Mouse (Mus musculus): ENCODE measurements around the gene Dcaf10.

The Dcaf10 gene

DNA sequence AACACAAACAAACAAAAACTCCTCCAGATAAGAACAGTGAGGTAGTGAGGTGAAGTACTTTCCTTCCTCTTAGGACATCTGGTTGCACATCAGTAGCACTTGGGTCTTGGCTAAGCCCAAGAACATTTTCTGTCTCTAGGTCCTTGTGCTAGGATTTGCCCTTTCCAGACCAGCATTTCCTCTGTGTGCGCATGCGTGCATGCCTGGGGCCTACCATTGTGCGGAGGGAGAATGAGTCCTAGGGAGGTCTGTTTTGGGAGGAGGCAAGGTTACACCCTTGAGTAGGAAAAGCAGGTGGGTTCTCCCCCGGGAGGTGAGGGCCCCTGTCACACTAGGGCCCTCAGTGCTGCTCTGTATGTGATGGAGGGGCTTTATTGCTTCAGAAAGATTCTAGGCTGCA, 77.2 kb downstream of the Dcaf10 start:
- DNase-seq (ENCODE audit: low spot score in 2 of 2) = no peak

DNA sequence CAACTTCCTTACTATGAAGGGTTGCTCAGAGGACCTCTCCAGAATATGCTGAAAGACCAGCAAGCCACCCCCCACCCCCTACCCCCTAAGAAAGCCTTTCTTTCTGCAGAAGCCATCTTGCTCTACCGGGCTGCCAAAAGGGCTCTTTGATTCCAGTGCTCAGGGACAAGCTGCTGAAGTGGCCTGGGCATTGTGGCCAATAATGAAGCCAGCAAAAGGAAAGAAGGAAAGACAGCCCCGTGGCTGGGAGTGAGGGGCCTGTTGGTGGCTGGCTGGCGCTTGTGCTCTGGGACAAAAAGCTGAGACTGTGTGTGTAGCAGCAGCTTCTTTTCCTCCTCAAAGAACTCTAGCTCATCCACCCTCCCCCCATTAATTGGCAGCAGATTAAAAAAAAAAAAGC, 78.8 kb downstream of the Dcaf10 start:
- no peak for DNase-seq (ENCODE audit: low spot score in 2 of 2)

DNA sequence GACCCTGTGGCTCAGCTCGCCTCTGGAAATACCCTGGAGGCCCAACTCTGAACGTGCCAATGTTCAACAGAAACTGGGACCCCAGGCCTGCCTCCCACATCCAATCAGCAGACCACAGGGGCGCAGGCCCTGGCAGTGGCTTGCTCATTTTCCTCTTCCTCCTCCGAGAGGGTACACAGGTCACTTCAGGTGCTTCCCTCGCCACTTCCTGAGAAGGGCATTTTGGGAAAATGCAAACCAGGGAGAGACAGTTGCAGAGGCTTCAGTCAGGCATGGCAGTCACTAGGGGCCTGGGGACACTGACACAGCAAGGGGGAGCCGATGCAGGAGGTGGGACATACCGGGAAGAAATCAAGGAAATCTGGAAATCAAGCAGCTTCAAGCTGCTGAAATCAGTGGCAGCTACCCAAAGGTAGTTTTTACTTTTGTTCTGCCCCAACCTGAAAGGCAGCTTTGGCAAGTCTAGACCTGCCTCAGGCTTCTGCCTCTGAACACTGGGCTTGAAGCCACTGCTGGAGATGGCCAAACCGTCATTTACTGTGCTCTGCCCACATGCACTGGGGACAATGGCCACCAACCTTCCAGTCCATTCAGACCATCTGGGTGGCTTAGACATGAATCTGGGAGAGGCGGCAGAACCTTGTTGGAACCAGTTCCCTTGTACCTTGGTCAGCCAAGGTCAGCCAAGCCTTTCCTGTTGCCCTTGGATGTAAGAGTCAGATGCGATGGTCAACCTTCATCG, 79.8 kb downstream of the Dcaf10 start:
- DNase-seq (ENCODE audit: low spot score in 2 of 2) = no peak

DNA sequence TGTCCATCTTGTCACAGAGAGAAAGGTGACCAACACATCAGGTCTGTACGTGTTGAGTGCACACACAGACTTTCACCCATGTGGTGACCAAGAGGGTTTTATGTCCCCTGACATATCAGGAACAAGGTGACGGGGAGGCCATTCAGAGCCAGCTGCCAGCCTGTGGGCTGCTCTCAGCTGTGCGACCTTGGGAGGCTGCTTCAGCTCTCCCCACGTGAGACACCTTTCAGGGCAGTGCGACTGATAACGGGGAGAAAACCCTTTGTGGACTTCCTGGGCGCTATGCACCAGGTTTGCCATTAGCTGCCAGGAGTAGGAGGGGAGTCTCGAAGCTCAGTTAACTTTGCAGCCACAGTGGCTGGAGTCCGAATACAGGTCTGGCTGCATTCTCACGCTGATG, 80.7 kb downstream of the Dcaf10 start:
- no peak for DNase-seq (ENCODE audit: low spot score in 2 of 2)

DNA sequence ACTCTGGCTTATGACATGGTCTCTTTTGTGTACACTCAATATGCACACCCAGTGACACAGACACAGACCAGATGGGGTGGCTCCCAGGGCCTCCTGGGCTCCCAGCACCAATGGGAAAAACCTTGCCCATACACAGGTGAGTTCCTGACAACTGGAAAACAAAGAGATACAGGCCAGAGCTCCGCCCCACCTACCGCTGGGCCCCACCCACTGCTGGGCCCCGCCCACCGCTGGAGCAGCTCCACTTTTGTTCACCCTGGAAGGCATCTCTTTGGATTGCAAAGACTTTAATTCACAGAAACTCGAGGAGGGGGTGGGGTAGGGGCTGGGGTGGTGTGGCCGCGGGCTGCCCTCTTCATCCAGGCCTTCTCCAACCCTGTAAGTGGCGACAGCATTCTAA, 81.5 kb downstream of the Dcaf10 start:
- DNase-seq (ENCODE audit: low spot score in 2 of 2) = no peak

DNA sequence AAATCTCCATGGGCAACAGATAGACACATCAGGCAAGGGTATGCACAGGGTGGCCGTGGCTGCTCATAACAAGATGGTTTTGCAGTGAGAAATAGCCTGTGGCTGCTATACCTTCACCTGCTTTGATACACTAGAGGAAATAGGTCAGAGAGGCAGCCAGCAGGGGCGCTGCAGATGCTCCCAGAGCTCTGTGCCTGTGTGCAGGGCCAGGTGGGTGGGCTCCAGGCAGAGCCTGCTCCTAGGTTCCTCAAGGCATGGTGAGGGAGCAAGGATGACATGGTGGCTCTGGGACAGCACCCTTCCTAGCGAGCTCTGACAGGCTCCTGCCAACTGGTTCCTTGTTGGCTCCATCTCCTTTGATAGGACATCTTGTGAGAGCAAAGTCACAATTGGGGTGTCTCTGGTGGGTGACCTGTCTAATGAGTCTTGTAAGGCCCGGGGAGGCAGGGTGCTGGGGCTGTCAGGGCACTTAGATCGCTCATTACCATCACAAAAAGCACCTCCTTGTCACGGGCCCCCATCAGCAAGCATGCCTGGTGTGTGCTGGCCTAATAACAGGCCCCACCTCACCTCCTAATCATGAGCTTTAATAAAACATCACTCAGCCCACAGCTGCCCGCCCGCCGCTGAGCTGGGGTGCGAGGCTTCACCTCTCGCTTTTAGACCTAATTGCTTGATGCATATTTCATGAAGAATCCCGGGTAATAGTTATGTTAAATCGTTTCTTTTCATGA, 85.0 kb downstream of the Dcaf10 start:
- DNase-seq (ENCODE audit: low spot score in 2 of 2) = no peak

All from spleen, postnatal 14 days (tissue).